Mouse (Mus musculus): ENCODE measurements around the gene Il21.

DNA sequence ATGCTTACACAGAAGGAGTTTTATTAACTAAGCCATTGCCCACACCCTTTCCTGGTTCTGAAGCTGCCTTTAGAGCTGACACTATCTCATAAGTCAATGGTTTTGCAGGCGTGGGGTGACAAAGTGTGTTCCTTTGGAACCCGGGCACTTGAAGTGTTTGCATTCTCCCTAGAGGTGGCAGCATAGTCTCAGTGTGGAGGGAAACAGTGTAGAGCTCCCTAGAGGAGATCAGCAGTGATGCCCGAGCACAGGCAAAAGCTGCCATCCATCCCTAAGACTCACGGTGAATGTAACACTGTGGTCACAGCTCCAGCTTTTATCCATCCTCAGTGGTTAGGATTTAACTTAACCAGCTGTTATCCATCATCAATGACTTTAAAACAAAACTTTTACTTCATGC is 13.4 kb downstream of the Il21 start:
- TF ChIP-seq CTCF (IDR thresholded peaks at IDR 0.05; ENCODE audit: borderline replicate concordance, insufficient read depth, low read depth, low read length) (peak; percentile 57), POLR2A (IDR thresholded peaks at IDR 0.05; ENCODE audit: borderline replicate concordance, insufficient read depth, low read length) (no peak)

Data from cerebellum, adult 2 months (tissue).